Mouse (Mus musculus) stomach, embryonic 14.5 days (tissue): ENCODE results near the gene Slc19a2. TPM values are rescaled to one million over a fixed set of nuclear protein-coding genes. Genes with fewer than 3 reads are reported as not detected.

Experiments used
- ATAC-seq: fragments of 200-750 bp; cut with Nextera tagmentation; 2 replicates; pipeline ENCODE4 v1.8.0; 2017; ENCODE audit warnings: low read depth, moderate TSS enrichment; ENCODE audit not compliant: insufficient number of reproducible peaks, insufficient read depth, low FRiP score
- H3K27ac ChIP-seq: fragments of 300-500 bp; sonication (generic); 2 replicates; pipeline ENCODE4 v1.5.1; 2014; ENCODE audit warnings: mild to moderate bottlenecking, low read length, moderate library complexity, mixed read lengths
- H3K27me3 ChIP-seq: fragments of 300-500 bp; sonication (generic); 2 replicates; pipeline ENCODE4 v1.6.1; 2014; ENCODE audit warnings: low read length, control low read depth, mixed read lengths; ENCODE audit not compliant: control insufficient read depth, insufficient read depth
- H3K36me3 ChIP-seq: fragments of 300-500 bp; sonication (generic); 2 replicates; pipeline ENCODE4 v1.6.1; 2014; ENCODE audit warnings: mild to moderate bottlenecking, control low read depth, low read length, moderate library complexity, mixed read lengths; ENCODE audit not compliant: control insufficient read depth, insufficient read depth
- H3K4me1 ChIP-seq: fragments of 300-500 bp; sonication (generic); 2 replicates; pipeline ENCODE4 v1.6.1; 2014; ENCODE audit warnings: low read length, control low read depth, mixed read lengths; ENCODE audit not compliant: control insufficient read depth, insufficient read depth
- H3K4me2 ChIP-seq: fragments of 300-500 bp; sonication (generic); replicated peaks from 2 replicates; pipeline ENCODE4 v1.6.1; 2014; ENCODE audit warnings: low read depth, low read length, control low read depth
- H3K4me3 ChIP-seq: fragments of 300-500 bp; sonication (generic); 2 replicates; pipeline ENCODE4 v1.5.1; 2014; ENCODE audit warnings: low read depth, low read length, control low read depth
- H3K9ac ChIP-seq: fragments of 300-500 bp; sonication (generic); replicated peaks from 2 replicates; pipeline ENCODE4 v1.6.1; 2014; ENCODE audit warnings: low read depth, mild to moderate bottlenecking, control low read depth, low read length, moderate library complexity, mixed read lengths
- H3K9me3 ChIP-seq: fragments of 300-500 bp; sonication (generic); 2 replicates; pipeline ENCODE4 v1.6.1; 2016; ENCODE audit warnings: low read depth, low read length, control low read depth; ENCODE audit not compliant: control insufficient read depth
- WGBS: fragments of 180-500 bp; shearing (Covaris S2); extraction: QIAGEN DNeasy Blood & Tissue Kit; methylation state at CpG from one replicate; pipeline ENCODE4 v1.1.7; 2014; 5-methylcytosine and 5-hydroxymethylcytosine counted together
- polyA plus RNA-seq: library from polyadenylated mRNA; unstranded; fragments of >200 nt; fragmentation: Nextera tagmentation; extraction: Ambion mirVana; gene quantifications from 2 replicates; pipeline ENCODE4 v1.2.1, GENCODE M21; 2014

Slc19a2 gene
- 13.8 and 14.2 TPM in 2 replicates for polyA plus RNA-seq

DNA sequence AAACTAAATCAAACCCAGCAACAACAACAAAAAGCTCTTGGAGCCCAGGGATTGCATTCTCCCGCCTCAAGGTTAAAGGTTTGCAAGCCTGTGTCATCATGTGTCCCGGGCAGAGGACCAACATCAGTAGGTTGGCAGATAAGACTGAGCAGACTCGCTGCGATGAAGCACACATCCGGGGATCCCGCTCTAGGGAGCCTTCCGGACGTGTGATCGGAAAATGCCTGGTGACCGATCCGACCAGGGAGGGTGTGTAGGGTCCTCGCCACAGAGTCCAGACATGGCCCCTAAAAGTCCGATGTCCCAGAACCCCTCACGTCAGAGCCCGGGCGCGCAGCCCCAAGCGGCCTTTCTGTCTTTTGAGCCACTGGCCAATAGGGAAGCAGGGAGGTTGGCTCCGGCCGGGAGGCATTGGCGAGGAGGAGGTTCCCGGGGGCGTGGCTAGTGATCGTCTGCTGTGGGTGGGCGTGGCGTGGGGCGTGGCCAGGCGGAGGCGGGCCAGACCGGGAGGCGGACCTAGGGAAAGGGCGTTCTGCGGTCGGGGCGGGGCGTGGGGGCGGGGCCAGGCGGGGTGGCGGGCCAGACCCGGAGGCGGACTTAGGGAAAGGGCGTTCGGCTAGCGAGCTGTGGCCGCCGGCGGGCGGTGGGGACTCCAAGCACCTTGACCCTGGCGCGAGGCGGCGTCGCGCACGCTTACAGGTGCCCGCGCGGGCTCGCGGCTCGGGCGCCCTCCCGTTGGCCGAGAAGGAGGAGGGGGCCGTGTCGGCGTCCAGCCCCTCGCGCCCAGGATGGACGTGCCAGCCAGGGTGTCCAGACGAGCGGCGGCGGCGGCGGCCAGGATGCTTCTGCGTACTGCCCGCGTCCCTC is at the start of gene Slc19a2:
TSS of gene Slc19a2 (plus strand) at position 582 of the 867 bp plus-strand sequence.
- Histone ChIP-seq H3K36me3 (no peaks in the 10 kb centered on the region), H3K4me2 (peak within 1 kb of the TSS; percentile 57), H3K27me3 (no peaks in the 10 kb centered on the region), H3K9ac (peak within 1 kb of the TSS; percentile 37), H3K4me3 (peak within 1 kb of the TSS; percentile 71), H3K9me3 (no peaks in the 10 kb centered on the region), H3K27ac (peak within 1 kb of the TSS; percentile 66), H3K4me1 (peaks cover 16% of the 10 kb centered on the region)
- peak; percentile 96 for ATAC-seq
- WGBS: 1% methylated on average over 77 of the region's 79 CpGs

DNA sequence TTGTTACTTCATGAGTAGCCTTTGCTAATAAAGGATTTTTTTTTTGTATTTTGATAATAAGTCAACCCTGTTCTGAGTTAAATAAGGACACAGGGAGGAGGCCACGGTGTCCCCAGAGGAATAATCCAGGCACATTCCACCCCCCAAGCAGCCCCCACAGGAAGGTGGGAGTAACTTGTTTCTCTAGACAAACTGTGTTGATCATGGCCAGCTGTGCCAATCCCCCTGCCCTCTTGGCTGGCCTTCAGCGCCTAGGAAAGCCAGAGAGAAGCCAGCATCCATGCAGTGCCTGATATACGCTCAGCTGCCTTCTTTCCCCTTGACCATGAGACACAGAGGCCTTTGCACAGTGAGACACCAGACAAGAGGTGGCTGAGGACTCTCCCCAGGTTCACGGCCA is 49.3 kb upstream of the Slc19a2 start:
- Histone ChIP-seq H3K27ac (no peak overlapping the region), H3K9me3 (no peaks in the 10 kb centered on the region), H3K4me1 (no peaks in the 10 kb centered on the region), H3K4me3 (no peak overlapping the region), H3K4me2 (no peak overlapping the region), H3K9ac (no peak overlapping the region), H3K36me3 (no peaks in the 10 kb centered on the region), H3K27me3 (no peaks in the 10 kb centered on the region)
- 77% methylated on average over 4 of the region's 4 CpGs for WGBS
- ATAC-seq: no peak

DNA sequence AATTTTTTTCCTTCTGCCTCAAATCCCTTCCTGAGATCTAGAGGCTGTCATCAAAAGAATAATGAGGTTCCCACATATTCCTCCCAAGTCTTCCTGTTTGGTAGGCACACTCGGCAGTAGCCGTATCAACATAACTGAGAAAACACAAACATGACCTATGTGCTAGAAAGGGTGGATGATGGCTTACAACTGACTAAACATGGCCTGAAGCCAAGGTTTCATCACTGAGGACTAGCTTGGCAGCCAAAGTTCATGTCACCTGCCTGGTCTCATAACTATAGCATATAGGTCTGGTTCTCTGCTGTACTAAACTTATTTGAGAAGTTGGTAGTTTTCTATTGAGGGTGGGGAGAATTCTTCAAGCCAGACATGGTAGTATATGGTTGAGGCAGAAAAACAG is 40.4 kb upstream of the Slc19a2 start:
- H3K27ac ChIP-seq: no peak overlapping the region
- WGBS: 61% methylated on average over 2 of the region's 2 CpGs

DNA sequence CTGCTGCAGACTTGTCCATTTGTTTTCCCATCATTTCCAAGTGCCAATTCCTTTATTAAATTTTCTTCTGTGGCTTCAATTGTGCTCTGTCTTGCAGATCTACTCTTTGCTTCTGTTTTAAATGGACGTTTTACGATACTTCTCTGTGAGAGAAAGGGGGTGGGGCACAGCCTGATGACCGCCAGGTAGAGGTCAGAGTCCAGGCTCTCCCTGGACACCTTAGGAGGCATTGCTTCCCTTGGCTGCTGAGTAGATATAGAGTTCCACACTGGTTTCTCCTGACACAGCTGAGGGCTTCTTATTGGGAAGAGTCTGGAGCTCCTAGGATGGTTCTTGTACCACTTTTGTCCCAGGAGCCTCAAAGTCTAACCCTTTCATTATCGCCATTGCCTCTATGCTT is 37.9 kb upstream of the Slc19a2 start:
- ATAC-seq: no peak
- H3K9ac ChIP-seq: no peak overlapping the region

More for the DNA sequence above, 40.4 kb upstream of the Slc19a2 start:
- Histone ChIP-seq H3K9me3 (no peaks in the 10 kb centered on the region), H3K27me3 (no peaks in the 10 kb centered on the region), H3K9ac (no peak overlapping the region), H3K4me2 (no peak overlapping the region), H3K4me1 (no peaks in the 10 kb centered on the region), H3K36me3 (no peaks in the 10 kb centered on the region), H3K4me3 (no peak overlapping the region)
- no peak for ATAC-seq

DNA sequence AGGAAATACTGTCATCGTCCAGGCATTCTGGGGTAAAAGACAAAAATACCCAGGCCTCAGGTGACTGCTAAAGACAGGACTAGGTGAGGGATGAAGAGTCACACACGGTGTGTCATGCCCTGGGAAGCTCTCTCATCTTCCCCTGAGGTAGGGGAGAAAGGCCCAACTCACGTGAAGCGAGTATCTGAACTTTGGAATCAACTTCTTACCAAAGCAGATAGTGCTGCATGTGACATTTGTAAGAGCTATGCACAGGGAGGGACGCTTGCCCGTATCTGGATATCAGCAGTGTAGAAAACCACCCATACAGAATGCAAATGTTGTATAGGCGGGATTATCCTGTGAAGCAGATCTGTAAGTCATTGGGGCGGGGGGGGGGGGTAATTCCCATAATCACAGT is 36.2 kb upstream of the Slc19a2 start:
- no peak for ATAC-seq
- Histone ChIP-seq H3K9ac (no peak overlapping the region), H3K4me2 (no peak overlapping the region), H3K4me1 (no peaks in the 10 kb centered on the region), H3K4me3 (no peak overlapping the region), H3K9me3 (no peaks in the 10 kb centered on the region), H3K36me3 (no peaks in the 10 kb centered on the region), H3K27me3 (no peaks in the 10 kb centered on the region), H3K27ac (no peak overlapping the region)
- 80% methylated on average over 8 of the region's 8 CpGs for WGBS

More for the DNA sequence above, 37.9 kb upstream of the Slc19a2 start:
- H3K4me1 ChIP-seq: no peaks in the 10 kb centered on the region
- WGBS: 86% methylated on average over 4 of the region's 4 CpGs
- no peak overlapping the region for H3K4me2 ChIP-seq
- no peaks in the 10 kb centered on the region for H3K27me3 ChIP-seq
- no peaks in the 10 kb centered on the region for H3K9me3 ChIP-seq
- H3K27ac ChIP-seq: no peak overlapping the region
- H3K4me3 ChIP-seq: no peak overlapping the region
- no peaks in the 10 kb centered on the region for H3K36me3 ChIP-seq

DNA sequence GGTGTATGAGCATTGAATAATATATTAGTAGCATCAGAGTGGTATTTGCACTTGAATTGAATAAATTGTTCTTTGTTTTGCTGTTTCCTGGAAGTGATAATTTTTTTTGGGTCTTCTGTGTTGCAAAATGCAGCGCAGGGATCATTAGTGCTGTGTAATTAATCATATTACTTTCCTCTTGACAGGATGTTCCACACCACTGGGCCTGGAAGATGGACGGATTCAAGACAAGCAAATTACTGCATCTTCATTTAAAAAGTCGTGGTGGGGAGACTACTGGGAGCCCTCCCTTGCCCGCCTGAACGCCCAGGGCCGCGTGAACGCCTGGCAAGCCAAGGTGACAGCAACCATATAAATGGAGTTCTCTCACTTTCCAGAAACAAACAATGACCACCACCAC is 34.7 kb upstream of the Slc19a2 start:
- Histone ChIP-seq H3K9ac (no peak overlapping the region), H3K36me3 (no peaks in the 10 kb centered on the region), H3K4me2 (no peak overlapping the region), H3K9me3 (no peaks in the 10 kb centered on the region), H3K4me1 (no peaks in the 10 kb centered on the region; the same call in 1 of the 2 replicates), H3K4me3 (no peak overlapping the region), H3K27ac (no peak overlapping the region), H3K27me3 (no peaks in the 10 kb centered on the region)
- ATAC-seq: no peak
- WGBS: 54% methylated on average over 8 of the region's 8 CpGs

DNA sequence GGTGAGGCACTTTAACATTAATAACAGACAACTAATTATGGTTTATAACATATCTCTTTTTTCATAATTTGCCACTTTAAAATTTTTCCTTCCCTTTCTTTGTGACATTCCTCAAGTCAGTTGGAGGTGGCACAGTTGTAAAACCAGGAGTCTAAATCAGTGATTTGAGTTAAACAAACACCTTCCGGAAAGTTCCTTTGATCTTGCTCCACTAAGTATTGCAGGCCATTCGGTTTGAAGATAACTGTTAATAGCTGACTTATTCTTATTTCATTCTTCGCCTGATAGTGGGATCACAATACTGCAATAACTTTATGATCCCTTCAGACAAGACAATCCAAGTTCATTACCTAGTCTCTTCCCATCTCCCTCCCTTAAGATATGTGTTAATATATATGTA is 33.7 kb upstream of the Slc19a2 start:
- Histone ChIP-seq H3K9ac (no peak overlapping the region), H3K4me1 (no peaks in the 10 kb centered on the region; the same call in 1 of the 2 replicates), H3K27me3 (no peaks in the 10 kb centered on the region), H3K4me3 (no peak overlapping the region), H3K27ac (no peak overlapping the region), H3K4me2 (no peak overlapping the region), H3K36me3 (no peaks in the 10 kb centered on the region), H3K9me3 (no peaks in the 10 kb centered on the region)
- peak; percentile 68; the same call in 1 of the 2 replicates for ATAC-seq
- WGBS: 52% methylated on average over 3 of the region's 3 CpGs

DNA sequence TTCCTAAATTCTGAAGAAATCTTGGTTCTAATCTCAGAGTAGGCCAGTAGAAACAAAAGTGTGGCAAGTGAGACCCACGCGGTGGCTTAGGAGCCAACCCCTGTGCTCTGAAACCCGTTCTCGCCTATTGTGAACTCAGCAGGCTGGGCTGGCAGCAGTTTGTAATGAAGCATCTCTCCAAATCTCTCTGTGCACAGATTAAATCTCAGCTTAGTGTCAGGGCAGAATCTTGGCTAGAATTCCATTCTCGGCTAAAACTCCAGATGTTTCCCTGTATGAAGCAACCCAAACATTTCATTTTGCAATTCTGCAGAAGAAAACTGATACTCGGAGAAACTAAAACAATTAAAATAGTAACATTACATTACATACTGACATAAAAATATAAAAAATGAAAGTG is 33.3 kb upstream of the Slc19a2 start:
- no peak overlapping the region for H3K4me3 ChIP-seq
- WGBS: 37% methylated on average over 6 of the region's 6 CpGs
- no peaks in the 10 kb centered on the region for H3K9me3 ChIP-seq
- H3K4me2 ChIP-seq: no peak overlapping the region
- no peak for ATAC-seq
- H3K9ac ChIP-seq: no peak overlapping the region
- H3K36me3 ChIP-seq: no peaks in the 10 kb centered on the region
- no peaks in the 10 kb centered on the region; the same call in 1 of the 2 replicates for H3K4me1 ChIP-seq
- H3K27ac ChIP-seq: no peak overlapping the region
- H3K27me3 ChIP-seq: no peaks in the 10 kb centered on the region
